Mouse (Mus musculus) heart, postnatal 14 days (tissue): ENCODE results near the gene Rcor1. TPM values are rescaled to one million over a fixed set of nuclear protein-coding genes. Genes with fewer than 3 reads are reported as not detected.

ENCODE experiments used
- DNase-seq, 2 experiments: peaks; one replicate each; pipeline ENCODE4 v3.0.0; 2021 to 2022
- intact Hi-C: fragments of 180-260 bp; cut with DNase I; formaldehyde crosslinking; loops from one replicate; pipeline ENCODE4 v1.15.1; 2025
- total RNA-seq, 2 experiments: library from RNA; stranded (reverse); gene quantifications; 2 replicates each; pipeline ENCODE4 v1.2.3; 2021

Rcor1 gene
- total RNA-seq, 2 experiments from 2014 or later, result 22.0 to 22.3 TPM

- DNase-seq, result no peak
- intact Hi-C loops, result no loop called here
Observed at GRCm38 (mm10) chr12:111119506-111120085, 80.4 kb downstream of the Rcor1 start.

DNA sequence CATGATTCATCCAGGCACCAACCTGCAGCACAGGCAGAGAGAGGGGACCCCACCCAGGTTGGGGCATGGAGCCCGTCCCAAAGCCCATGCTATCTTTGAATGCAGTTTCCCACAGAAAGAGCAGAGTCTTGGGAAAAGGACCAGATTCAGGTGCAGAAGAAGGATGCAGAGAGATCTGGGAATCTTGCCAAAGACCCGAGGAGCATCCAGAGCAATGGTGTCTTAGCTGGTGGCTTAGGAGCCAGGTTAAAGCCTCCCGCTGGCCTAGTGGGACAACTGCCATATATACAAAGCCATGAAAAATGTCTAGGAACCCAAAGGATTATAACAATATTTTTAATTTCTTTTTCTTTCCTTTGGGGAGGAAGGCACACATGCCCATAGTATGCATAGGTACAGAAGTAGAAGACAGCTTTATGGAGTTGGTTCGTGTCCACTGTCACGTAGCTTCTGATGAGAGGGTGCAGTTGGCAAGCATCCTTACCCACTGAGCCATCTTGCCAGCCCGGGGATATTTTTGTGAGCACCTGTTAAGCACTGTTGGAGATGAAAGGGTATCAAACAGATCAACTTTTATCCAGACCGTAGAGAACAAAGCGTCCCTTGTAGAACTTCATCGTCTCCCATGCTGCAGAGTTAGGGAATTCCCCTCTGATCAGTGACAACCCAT, 82.0 kb downstream of the Rcor1 start:
- intact Hi-C loops, result no loop called here
- no peak for DNase-seq

- no peak for DNase-seq
- intact Hi-C loops, result no loop called here
Observed at GRCm38 (mm10) chr12:111122332-111122852, 83.2 kb downstream of the Rcor1 start.

- intact Hi-C loops, result no loop called here
- DNase-seq, result no peak
Observed at GRCm38 (mm10) chr12:111124601-111125260, 85.6 kb downstream of the Rcor1 start.

DNA sequence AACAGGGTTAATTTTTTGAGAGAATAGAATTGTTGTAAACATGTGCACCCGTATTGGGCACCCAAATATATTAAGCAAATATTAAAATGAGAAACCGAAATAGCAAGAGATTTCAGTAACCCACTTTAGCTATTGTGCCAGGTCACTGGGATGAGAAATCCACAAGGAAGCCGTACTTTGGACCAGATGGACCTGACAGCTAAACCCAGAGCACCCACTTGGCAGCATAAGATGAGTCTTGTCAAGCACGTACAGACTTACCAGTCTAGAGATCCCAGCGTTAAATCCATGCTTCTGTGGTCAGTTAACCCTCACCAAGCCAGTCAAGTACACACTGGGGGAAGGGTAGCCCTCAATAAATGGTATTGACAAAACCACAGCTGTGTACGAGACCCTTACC, 86.5 kb downstream of the Rcor1 start:
- intact Hi-C loops, result no loop called here
- DNase-seq, result no peak

- intact Hi-C loops, result no loop called here
- peak; percentile 20 to 37 for DNase-seq
Observed at GRCm38 (mm10) chr12:111134169-111134568, 95.0 kb downstream of the Rcor1 start.

GRCm38 (mm10) chr12:111134791-111135733, 95.9 kb downstream of the Rcor1 start:
- intact Hi-C loops, result no loop called here
- DNase-seq, result peak; percentile 16 to 34

GRCm38 (mm10) chr12:111135953-111136352, 96.8 kb downstream of the Rcor1 start:
- intact Hi-C loops, result no loop called here

GRCm38 (mm10) chr12:111137079-111137478, 97.9 kb downstream of the Rcor1 start:
- no peak for DNase-seq
- intact Hi-C loops, result no loop called here

More at GRCm38 (mm10) chr12:111135953-111136352, 96.8 kb downstream of the Rcor1 start:
- DNase-seq, result no peak

DNA sequence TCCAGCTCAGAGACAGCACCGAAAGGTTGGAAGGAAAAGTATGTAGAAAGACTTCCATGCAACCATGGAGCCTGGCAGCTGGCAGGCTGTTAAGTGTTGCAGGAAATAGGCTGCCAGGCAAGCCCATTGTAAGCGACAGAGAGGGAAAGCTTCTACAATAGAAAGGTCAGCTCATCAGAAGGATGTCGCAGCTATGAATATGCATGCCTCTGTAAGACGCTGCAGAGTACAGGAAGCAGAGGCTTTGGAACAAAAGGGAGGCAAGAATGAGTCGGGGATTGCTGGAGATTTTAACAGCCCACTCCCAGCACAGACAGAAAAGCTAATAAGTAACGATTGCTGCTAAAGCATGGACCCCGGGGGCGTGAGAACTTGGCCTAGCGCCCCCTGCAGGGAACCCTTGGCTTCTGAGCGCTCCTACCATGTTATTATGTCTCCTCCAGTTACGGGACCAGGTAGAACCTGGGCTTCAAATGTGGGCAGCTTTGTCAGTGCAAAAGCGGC, 103.9 kb downstream of the Rcor1 start:
- DNase-seq, result no peak
- intact Hi-C loops, result loop anchor here (5.0 kb wide), 1 partner anchor 56 kb away; no protein-coding TSS in a partner anchor

GRCm38 (mm10) chr12:111143509-111144063, 104.4 kb downstream of the Rcor1 start:
- DNase-seq, result peak; percentile 39 to 45
- intact Hi-C loops, result loop anchor here (5.0 kb wide), 1 partner anchor 56 kb away; no protein-coding TSS in a partner anchor

- intact Hi-C loops, result loop anchor here (5.0 kb wide), 1 partner anchor 57 kb away; no protein-coding TSS in a partner anchor
- DNase-seq, result no peak
Observed at GRCm38 (mm10) chr12:111144598-111144997, 105.4 kb downstream of the Rcor1 start.

- intact Hi-C loops, result no loop called here
- DNase-seq, result no peak
Observed at GRCm38 (mm10) chr12:111145269-111145668, 106.1 kb downstream of the Rcor1 start.

DNA sequence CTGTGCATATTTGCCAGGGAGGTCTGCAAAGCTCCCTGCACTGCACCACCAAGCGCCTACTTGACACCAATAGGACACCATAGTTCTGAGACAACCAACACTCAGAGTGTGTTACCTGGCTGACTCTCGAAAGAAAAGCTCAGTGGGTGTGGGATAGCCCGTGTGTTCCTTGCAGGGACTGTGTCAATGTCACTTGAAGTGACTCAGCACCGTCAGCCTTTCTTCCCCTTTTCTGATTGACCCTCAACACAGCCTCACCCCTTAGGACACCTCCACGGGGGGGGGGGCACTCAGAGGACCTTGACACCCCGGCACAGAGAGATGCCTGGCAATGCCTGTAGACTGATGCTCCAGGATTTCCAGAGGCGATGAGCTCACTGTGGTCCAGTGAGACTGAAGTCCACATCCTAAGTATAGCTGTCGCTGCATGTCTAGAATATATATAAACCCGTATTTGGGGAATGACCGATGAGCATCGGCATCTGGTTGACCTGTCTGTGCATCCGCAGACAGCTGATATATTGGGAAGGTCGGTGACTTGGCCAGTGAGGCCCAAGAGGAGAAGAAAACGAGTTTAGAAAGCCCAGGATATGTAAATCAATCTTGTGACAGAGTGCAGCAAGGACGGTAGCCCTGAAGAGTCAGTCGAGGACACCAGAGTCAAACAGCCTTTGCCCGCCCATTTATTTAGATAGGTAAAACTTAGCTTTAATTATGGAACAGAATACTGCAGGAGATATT, 110.5 kb downstream of the Rcor1 start:
- intact Hi-C loops, result no loop called here
- no peak for DNase-seq

DNA sequence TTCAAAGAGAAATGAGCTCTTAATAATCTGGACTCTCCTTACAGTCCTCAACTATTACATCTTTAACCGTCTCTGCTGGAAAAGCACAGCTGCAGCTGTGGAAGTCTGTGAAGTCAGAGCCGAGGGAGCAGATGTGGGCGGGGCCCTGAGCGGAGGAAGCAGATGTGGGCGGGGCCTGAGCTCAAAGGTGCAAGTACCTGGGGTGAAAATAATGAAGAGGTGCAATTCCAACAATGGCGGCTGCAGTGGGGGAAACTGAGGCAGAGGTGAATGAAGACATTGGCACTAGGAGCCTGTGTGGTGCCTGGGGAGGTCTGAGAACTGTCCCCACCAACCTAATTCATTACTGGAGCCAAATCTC, 111.1 kb downstream of the Rcor1 start:
- intact Hi-C loops, result no loop called here

GRCm38 (mm10) chr12:111151422-111152156, 112.4 kb downstream of the Rcor1 start:
- no peak for DNase-seq
- intact Hi-C loops, result no loop called here

More for the DNA sequence above, 111.1 kb downstream of the Rcor1 start:
- no peak for DNase-seq

GRCm38 (mm10) chr12:111152579-111152978, 113.4 kb downstream of the Rcor1 start:
- intact Hi-C loops, result no loop called here

GRCm38 (mm10) chr12:111152981-111153710, 114.0 kb downstream of the Rcor1 start:
- intact Hi-C loops, result no loop called here
- DNase-seq, result no peak

More at GRCm38 (mm10) chr12:111152579-111152978, 113.4 kb downstream of the Rcor1 start:
- DNase-seq, result no peak
